ENCODE assay signal across 8 mouse cellular contexts in the genomic region with DNA sequence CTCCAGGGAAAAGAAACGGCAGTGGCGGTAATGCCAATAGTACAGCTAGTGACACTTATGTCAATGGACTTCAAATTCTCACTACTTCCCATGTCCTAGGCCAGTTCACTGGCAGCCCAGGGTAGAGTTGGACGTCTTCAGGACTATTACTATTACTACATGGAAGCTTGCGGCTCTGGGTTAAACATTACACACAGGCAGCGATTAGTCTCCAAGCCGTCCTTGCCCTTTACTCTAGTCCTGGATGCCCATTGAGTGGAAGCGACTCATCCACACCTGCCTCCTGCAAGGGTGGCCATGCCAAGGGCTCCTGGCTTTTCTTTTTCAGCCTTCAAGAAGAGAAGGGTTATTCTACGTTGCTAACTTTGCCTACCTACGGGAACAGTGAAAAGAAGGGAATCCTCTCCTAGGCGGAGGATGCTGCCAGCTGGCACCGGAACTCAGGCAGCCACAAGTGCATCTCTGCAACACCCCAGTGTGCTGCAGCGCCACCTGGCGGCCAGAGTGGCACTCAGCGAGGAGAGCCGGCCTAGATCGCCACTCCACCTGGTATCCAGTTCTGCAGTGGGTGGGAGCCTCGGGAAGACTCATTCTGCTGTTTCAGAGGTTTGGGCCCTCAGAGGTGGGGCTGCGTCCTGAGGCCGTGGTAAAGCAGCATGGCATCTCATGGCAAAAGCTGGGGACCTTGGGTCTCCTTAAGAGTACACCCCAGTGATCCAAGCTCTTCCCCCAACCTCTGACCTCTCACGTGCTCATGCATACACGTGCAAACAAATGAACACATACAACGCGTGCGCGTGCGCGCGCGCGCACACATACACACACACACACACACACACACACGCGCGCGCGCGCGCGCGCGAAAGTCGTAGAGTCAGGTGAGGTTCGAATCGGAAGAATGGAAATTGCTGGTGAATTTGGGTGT. TPM values are rescaled to one million over a fixed set of nuclear protein-coding genes. Genes with fewer than 3 reads are reported as not detected.
A peak's percentile ranks its signal among the peaks of the same experiment; 100 is the strongest.
DNase-seq lines count a peak whose midpoint lies in the region; ATAC-seq and TF ChIP-seq lines count a peak whose summit lies in the region.

No protein-coding gene starts in this region.

- peak; percentile 98 for TF ChIP-seq CTCF in C2C12 (IDR thresholded peaks at IDR 0.05; ENCODE audit: control insufficient read depth, insufficient read depth, insufficient read length)
- TF ChIP-seq CTCF in bone marrow, adult 2 months (IDR thresholded peaks at IDR 0.05; ENCODE audit: control insufficient read depth, insufficient read depth, low read length): peak; percentile 95
- TF ChIP-seq CTCF in embryonic fibroblast, embryonic 13.5 days (IDR thresholded peaks at IDR 0.05; ENCODE audit: borderline replicate concordance, insufficient read depth, low read length): peak; percentile 91

- H3ac ChIP-seq in C2C12 (ENCODE audit: control insufficient read depth, insufficient read length, low read depth): no peak overlapping the region

- H3K27me3 ChIP-seq in C2C12 (ENCODE audit: control insufficient read depth, insufficient read depth, insufficient read length): no peaks in the 10 kb centered on the region
- no peaks in the 10 kb centered on the region for H3K27me3 ChIP-seq in heart, embryonic 10.5 days (ENCODE audit: insufficient read depth, poor library complexity, severe bottlenecking)
- no peaks in the 10 kb centered on the region for H3K27me3 ChIP-seq in kidney, embryonic 16.5 days (ENCODE audit: insufficient read depth, low read length)

- TF ChIP-seq POLR2A in bone marrow, adult 2 months (IDR thresholded peaks at IDR 0.05; ENCODE audit: borderline replicate concordance, control insufficient read depth, low read depth, low read length): 0 out of 2 replicates have a peak, but pooled peaks have one; percentile 31
- no peak for TF ChIP-seq POLR2A in embryonic fibroblast, embryonic 13.5 days (IDR thresholded peaks at IDR 0.05; ENCODE audit: low read depth, low read length)

- H3K79me3 ChIP-seq in C2C12 (ENCODE audit: low read depth): no peaks in the 10 kb centered on the region

- no peaks in the 10 kb centered on the region for H3K4me1 ChIP-seq in bone marrow, adult 2 months (ENCODE audit: control insufficient read depth, insufficient read depth, low read length)
- H3K4me1 ChIP-seq in embryonic fibroblast, embryonic 13.5 days (ENCODE audit: control insufficient read depth, insufficient read depth, low read length): peaks cover 13% of the 10 kb centered on the region; the same call in 1 of the 2 replicates
- H3K4me1 ChIP-seq in heart, embryonic 10.5 days: peaks cover 39% of the 10 kb centered on the region
- H3K4me1 ChIP-seq in kidney, embryonic 16.5 days (ENCODE audit: insufficient read depth, low read length): peaks cover 14% of the 10 kb centered on the region

- DNase-seq in heart, embryonic 10.5 days (ENCODE audit: low spot score): peak; percentile 94
- DNase-seq in liver: peak; percentile 89
- DNase-seq in spleen, postnatal 14 days (ENCODE audit: low spot score in 2 of 2): peak; percentile 70 to 86

- H3K27ac ChIP-seq in bone marrow, adult 2 months (ENCODE audit: control insufficient read depth, insufficient read depth, low read depth, low read length, poor library complexity): no peak overlapping the region; the same call in 1 of the 2 replicates
- no peak overlapping the region for H3K27ac ChIP-seq in embryonic fibroblast, embryonic 13.5 days (ENCODE audit: insufficient read depth, low read length)
- H3K27ac ChIP-seq in heart, embryonic 10.5 days: no peak overlapping the region
- H3K27ac ChIP-seq in kidney, embryonic 16.5 days (ENCODE audit: low read length): no peak overlapping the region

- H3K36me3 ChIP-seq in C2C12 (ENCODE audit: control insufficient read depth, insufficient read depth): no peaks in the 10 kb centered on the region
- H3K36me3 ChIP-seq in heart, embryonic 10.5 days: no peaks in the 10 kb centered on the region
- H3K36me3 ChIP-seq in kidney, embryonic 16.5 days (ENCODE audit: insufficient read depth, low read length): no peaks in the 10 kb centered on the region

- H3K79me2 ChIP-seq in C2C12 (ENCODE audit: control insufficient read depth, insufficient read depth): no peaks in the 10 kb centered on the region

- 57% methylated on average over 43 of the region's 43 CpGs for WGBS in bone marrow, adult 2 months
- 51% methylated on average over 43 of the region's 43 CpGs for WGBS in heart, embryonic 10.5 days
- WGBS in kidney, embryonic 16.5 days: 59% methylated on average over 43 of the region's 43 CpGs

- no peak overlapping the region for H3K9ac ChIP-seq in kidney, embryonic 16.5 days (replicated peaks; ENCODE audit: low read length)

- H3K9me3 ChIP-seq in heart, embryonic 10.5 days: no peaks in the 10 kb centered on the region
- H3K9me3 ChIP-seq in kidney, embryonic 16.5 days (ENCODE audit: low read length): no peaks in the 10 kb centered on the region

- ATAC-seq in kidney, embryonic 16.5 days (ENCODE audit: low FRiP score, low TSS enrichment): peak; percentile 37; the same call in 1 of the 2 replicates
- peak; percentile 70 for ATAC-seq in monocyte, adult 5-6 weeks (replicated peaks; ENCODE audit: insufficient number of reproducible peaks, low FRiP score, low TSS enrichment, poor library complexity, severe bottlenecking)

- no peak overlapping the region for H3K4me3 ChIP-seq in C2C12 (ENCODE audit: insufficient read depth, poor library complexity, severe bottlenecking)
- H3K4me3 ChIP-seq in bone marrow, adult 2 months (replicated peaks; ENCODE audit: control insufficient read depth, low read depth, low read length): no peak overlapping the region
- H3K4me3 ChIP-seq in embryonic fibroblast, embryonic 13.5 days (ENCODE audit: insufficient read depth, low read length): no peak overlapping the region
- peak overlapping the region; percentile 28; the same call in 1 of the 2 replicates for H3K4me3 ChIP-seq in heart, embryonic 10.5 days
- no peak overlapping the region for H3K4me3 ChIP-seq in kidney, embryonic 16.5 days (ENCODE audit: low read length)

- 0 out of 2 replicates have a peak overlapping the region, but pooled peaks have one; percentile 24 for H3K4me2 ChIP-seq in kidney, embryonic 16.5 days (replicated peaks; ENCODE audit: low read depth, low read length)

TF ChIP-seq in C2C12, 6 proteins besides CTCF, POLR2A, EP300 and RAD21:
- peak; percentile 11 for TF ChIP-seq MYOD1 (IDR thresholded peaks at IDR 0.05; ENCODE audit: control insufficient read depth, insufficient read length, low read depth)
- TF ChIP-seq MYOG (IDR thresholded peaks at IDR 0.05; ENCODE audit: control insufficient read depth, extremely low read depth, insufficient read length): no peak

RNA-seq across cellular contexts. Expression of gene Tex35, which starts 31.4 kb away (rescaled TPM):
- polyA plus RNA-seq in C2C12 (2012; fragmentation: generic; extraction: Trizol): not detected
- not detected in 2 replicates for polyA plus RNA-seq in bone marrow, adult 2 months (2011; ENCODE audit: insufficient read depth, insufficient read length, low replicate concordance, missing spikeins)
- not detected in 2 replicates for polyA plus RNA-seq in embryonic fibroblast, embryonic 13.5 days (2011; ENCODE audit: insufficient read length, low read depth, missing spikeins)
- polyA plus RNA-seq in heart, embryonic 10.5 days (2016; fragmentation: Nextera tagmentation; extraction: Ambion mirVana): not detected in 2 replicates
- 0.20 TPM in 1 of 2 replicates, not detected in the other for polyA plus RNA-seq in kidney, embryonic 16.5 days (2015; fragmentation: Nextera tagmentation; extraction: Ambion mirVana)
- not detected in 3 replicates for total RNA-seq in monocyte, adult 5-6 weeks (2017)
